Mouse (Mus musculus): ENCODE results near the gene A530032D15Rik. TPM values are rescaled to one million over a fixed set of nuclear protein-coding genes. Genes with fewer than 3 reads are reported as not detected.
"Not testable (repeated sequence)": the region's sequence is repeated elsewhere in the genome, so short reads cannot be mapped to it uniquely, and the experiment has no call there.

The A530032D15Rik gene
- polyA plus RNA-seq, 1 experiment = not detected

GRCm38 (mm10) chr1:85099864-85100263 is 9.8 kb downstream of the A530032D15Rik start, which contains the start of gene Gm10553:
TSS of gene Gm10553 (plus strand) at chr1:85100164.
- H3K36me3 ChIP-seq (ENCODE audit: control insufficient read depth); H3K4me1 ChIP-seq (ENCODE audit: control insufficient read depth); H3K27me3 ChIP-seq (ENCODE audit: control insufficient read depth); H3K9me3 ChIP-seq (ENCODE audit: control insufficient read depth, low read length); H3K4me3 ChIP-seq (replicated peaks): not testable (repeated sequence)

- H3K4me1 ChIP-seq (ENCODE audit: control insufficient read depth); H3K36me3 ChIP-seq (ENCODE audit: control insufficient read depth); H3K27me3 ChIP-seq (ENCODE audit: control insufficient read depth); H3K9me3 ChIP-seq (ENCODE audit: control insufficient read depth, low read length); H3K4me3 ChIP-seq (replicated peaks): not testable (repeated sequence)
Observed at GRCm38 (mm10) chr1:85099081-85099480, 10.6 kb downstream of the A530032D15Rik start.

- H3K27me3 ChIP-seq (ENCODE audit: control insufficient read depth); H3K9me3 ChIP-seq (ENCODE audit: control insufficient read depth, low read length); H3K4me3 ChIP-seq (replicated peaks); H3K4me1 ChIP-seq (ENCODE audit: control insufficient read depth); H3K36me3 ChIP-seq (ENCODE audit: control insufficient read depth): not testable (repeated sequence)
Observed at GRCm38 (mm10) chr1:85093011-85093572, 16.6 kb downstream of the A530032D15Rik start.

GRCm38 (mm10) chr1:85092169-85092568 is 17.5 kb downstream of the A530032D15Rik start:
- H3K4me3 ChIP-seq (replicated peaks); H3K36me3 ChIP-seq (ENCODE audit: control insufficient read depth); H3K9me3 ChIP-seq (ENCODE audit: control insufficient read depth, low read length); H3K27me3 ChIP-seq (ENCODE audit: control insufficient read depth); H3K4me1 ChIP-seq (ENCODE audit: control insufficient read depth): not testable (repeated sequence)

- not testable (repeated sequence) for H3K9me3 ChIP-seq (ENCODE audit: control insufficient read depth, low read length); H3K4me3 ChIP-seq (replicated peaks); H3K27me3 ChIP-seq (ENCODE audit: control insufficient read depth); H3K4me1 ChIP-seq (ENCODE audit: control insufficient read depth); H3K36me3 ChIP-seq (ENCODE audit: control insufficient read depth)
Observed at GRCm38 (mm10) chr1:85086211-85086610, 23.4 kb downstream of the A530032D15Rik start.

GRCm38 (mm10) chr1:85084803-85085202 is 24.9 kb downstream of the A530032D15Rik start:
- H3K27me3 ChIP-seq (ENCODE audit: control insufficient read depth); H3K4me3 ChIP-seq (replicated peaks); H3K9me3 ChIP-seq (ENCODE audit: control insufficient read depth, low read length); H3K4me1 ChIP-seq (ENCODE audit: control insufficient read depth); H3K36me3 ChIP-seq (ENCODE audit: control insufficient read depth): not testable (repeated sequence)

- not testable (repeated sequence) for H3K4me1 ChIP-seq (ENCODE audit: control insufficient read depth); H3K9me3 ChIP-seq (ENCODE audit: control insufficient read depth, low read length); H3K27me3 ChIP-seq (ENCODE audit: control insufficient read depth); H3K4me3 ChIP-seq (replicated peaks); H3K36me3 ChIP-seq (ENCODE audit: control insufficient read depth)
Observed at GRCm38 (mm10) chr1:85073099-85073498, 36.6 kb downstream of the A530032D15Rik start.

GRCm38 (mm10) chr1:85071690-85072089 is 38.0 kb downstream of the A530032D15Rik start:
- not testable (repeated sequence) for H3K9me3 ChIP-seq (ENCODE audit: control insufficient read depth, low read length); H3K4me1 ChIP-seq (ENCODE audit: control insufficient read depth); H3K36me3 ChIP-seq (ENCODE audit: control insufficient read depth); H3K4me3 ChIP-seq (replicated peaks); H3K27me3 ChIP-seq (ENCODE audit: control insufficient read depth)

- not testable (repeated sequence) for H3K4me3 ChIP-seq (replicated peaks); H3K36me3 ChIP-seq (ENCODE audit: control insufficient read depth); H3K4me1 ChIP-seq (ENCODE audit: control insufficient read depth); H3K27me3 ChIP-seq (ENCODE audit: control insufficient read depth); H3K9me3 ChIP-seq (ENCODE audit: control insufficient read depth, low read length)
Observed at GRCm38 (mm10) chr1:85035801-85036200, 73.9 kb downstream of the A530032D15Rik start.

- H3K27me3 ChIP-seq (ENCODE audit: control insufficient read depth); H3K4me3 ChIP-seq (replicated peaks); H3K4me1 ChIP-seq (ENCODE audit: control insufficient read depth); H3K36me3 ChIP-seq (ENCODE audit: control insufficient read depth); H3K9me3 ChIP-seq (ENCODE audit: control insufficient read depth, low read length): not testable (repeated sequence)
Observed at GRCm38 (mm10) chr1:85034394-85034793, 75.3 kb downstream of the A530032D15Rik start.

GRCm38 (mm10) chr1:85033616-85034015 is 76.0 kb downstream of the A530032D15Rik start:
- not testable (repeated sequence) for H3K36me3 ChIP-seq (ENCODE audit: control insufficient read depth); H3K27me3 ChIP-seq (ENCODE audit: control insufficient read depth)

More at GRCm38 (mm10) chr1:85033616-85034015, 76.0 kb downstream of the A530032D15Rik start:
- not testable (repeated sequence) for H3K4me3 ChIP-seq (replicated peaks); H3K4me1 ChIP-seq (ENCODE audit: control insufficient read depth); H3K9me3 ChIP-seq (ENCODE audit: control insufficient read depth, low read length)

Other genes with a start within 250 kb of the A530032D15Rik start
- gene Slc16a14, start 174.7 kb downstream of the A530032D15Rik start, polyA plus RNA-seq (2012) = not detected in 2 replicates
- not detected in 2 replicates for gene Gm10553, start 9.7 kb downstream of the A530032D15Rik start, polyA plus RNA-seq (2012)
- 0.09 TPM in 1 of 2 replicates, not detected in the other for gene C130026I21Rik, start 160.7 kb upstream of the A530032D15Rik start, polyA plus RNA-seq (2012)

Data from erythroblast, embryonic 14.5 days (primary cell).